Mouse (Mus musculus) cerebellum, adult 2 months (tissue): ENCODE results near the gene Rif1. TPM values are rescaled to one million over a fixed set of nuclear protein-coding genes. Genes with fewer than 3 reads are reported as not detected.

Source experiments
- DNase-seq, 2 experiments: peaks; one replicate each; pipeline ENCODE4 v3.0.0; 2021
- H3K27ac ChIP-seq: fragments of 200-500 bp; 2 replicates; pipeline ENCODE4 v1.5.1; 2012; ENCODE audit warnings: low read length, control low read depth, inconsistent platforms; ENCODE audit not compliant: insufficient read depth
- H3K27me3 ChIP-seq: fragments of 200-500 bp; 2 replicates; pipeline ENCODE4 v1.6.1; 2012; ENCODE audit warnings: inconsistent platforms, mild to moderate bottlenecking, low read length, moderate library complexity; ENCODE audit not compliant: control insufficient read depth, insufficient read depth
- H3K4me1 ChIP-seq: fragments of 200-500 bp; 2 replicates; pipeline ENCODE4 v1.6.1; 2011; ENCODE audit warnings: low read length; ENCODE audit not compliant: control insufficient read depth, insufficient read depth
- H3K4me3 ChIP-seq: fragments of 200-500 bp; replicated peaks from 2 replicates; pipeline ENCODE3; 2011; ENCODE audit warnings: mild to moderate bottlenecking, low read depth, low read length, control low read depth; ENCODE audit not compliant: insufficient read depth
- CTCF ChIP-seq: fragments of 200-500 bp; IDR thresholded peaks from 2 replicates; pipeline ENCODE4 v1.5.1; 2011; ENCODE audit warnings: low read depth, mild to moderate bottlenecking, control low read depth, low read length, moderate library complexity, borderline replicate concordance; ENCODE audit not compliant: insufficient read depth
- POLR2A ChIP-seq: fragments of 200-500 bp; IDR thresholded peaks from 2 replicates; pipeline ENCODE4 v1.6.1; 2011; ENCODE audit warnings: low read length, control low read depth, borderline replicate concordance; ENCODE audit not compliant: insufficient read depth
- WGBS: fragments of 180-500 bp; shearing (Covaris S2); methylation state at CpG from one replicate; pipeline ENCODE4 v1.1.7; 2018; 5-methylcytosine and 5-hydroxymethylcytosine counted together
- polyA plus RNA-seq: library from polyadenylated mRNA; depleted of rRNA; stranded (reverse); fragments of >200 nt; gene quantifications from 2 replicates; pipeline ENCODE4 v1.2.3, GENCODE M21; 2012; rRNA removed

The Rif1 gene
- polyA plus RNA-seq, 1 experiment, result 33.7 TPM

DNA sequence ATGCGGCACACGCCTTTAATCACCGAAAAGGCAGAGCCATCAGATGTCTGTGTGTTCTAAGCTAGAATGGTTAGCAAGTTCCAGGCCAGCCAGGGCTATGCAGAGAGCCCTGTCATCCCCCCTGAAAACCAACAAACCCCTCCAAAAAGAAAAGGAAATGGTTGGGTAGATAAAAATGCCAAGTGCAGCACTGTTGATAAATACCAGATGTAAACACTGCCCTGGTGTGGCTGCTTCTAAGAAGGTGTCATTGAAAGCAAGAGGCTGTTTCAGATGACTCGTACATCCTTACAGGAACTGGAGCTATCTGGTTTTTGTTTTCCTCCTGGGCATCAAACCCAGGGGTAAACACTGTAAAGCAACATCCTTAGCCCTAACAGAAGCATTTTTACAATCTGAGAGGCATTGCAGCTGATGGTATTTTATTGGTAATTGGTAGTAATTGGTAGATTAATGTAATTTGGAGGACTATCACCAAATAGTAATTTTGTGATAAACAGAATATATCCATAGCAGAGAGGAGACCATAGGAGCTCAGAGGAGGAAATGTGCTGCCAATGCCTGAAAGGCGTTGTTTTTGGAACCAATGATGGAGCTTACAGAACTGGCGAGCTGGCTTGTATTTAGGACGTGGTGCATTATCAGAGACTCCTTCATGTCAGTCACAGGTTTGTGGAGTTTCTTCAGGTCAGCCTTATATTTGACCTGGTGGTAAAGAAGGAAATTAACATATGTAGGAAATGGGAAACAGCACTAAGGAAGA, 96.8 kb downstream of the Rif1 start:
- no peaks in the 10 kb centered on the region for H3K27me3 ChIP-seq
- H3K4me1 ChIP-seq, result no peaks in the 10 kb centered on the region; the same call in 1 of the 2 replicates
- DNase-seq, result no peak
- no peak overlapping the region for H3K27ac ChIP-seq
- no peak overlapping the region for H3K4me3 ChIP-seq
- 95% methylated on average over 7 of the region's 7 CpGs for WGBS
- TF ChIP-seq CTCF (no peak), POLR2A (no peak)

Other genes with a start within 250 kb of the Rif1 start
- gene Rbm43, start 137.7 kb upstream of the Rif1 start, polyA plus RNA-seq, result 18.8 and 19.8 TPM in 2 replicates
- gene Nmi, start 99.3 kb upstream of the Rif1 start, polyA plus RNA-seq, result 6.7 and 8.1 TPM in 2 replicates
- gene Tnfaip6, start 34.8 kb upstream of the Rif1 start, polyA plus RNA-seq, result 16.0 and 16.9 TPM in 2 replicates